Mouse (Mus musculus): ENCODE data around the gene Myl6. TPM values are rescaled to one million over a fixed set of nuclear protein-coding genes. Genes with fewer than 3 reads are reported as not detected.
"Not testable (repeated sequence)": the region's sequence is repeated elsewhere in the genome, so short reads cannot be mapped to it uniquely, and the experiment has no call there.

Myl6 gene
- polyA plus RNA-seq, 1 experiment from 2014 or later, result 958 TPM

GRCm38 (mm10) chr10:128522351-128522750, 28.4 kb upstream of the Myl6 start:
- no peaks in the 10 kb centered on the region for H3K9me3 ChIP-seq
- peaks cover 29% of the 10 kb centered on the region for H3K4me1 ChIP-seq (replicated peaks)
- H3K4me3 ChIP-seq, result no peak overlapping the region
- peaks cover 92% of the 10 kb centered on the region for H3K27me3 ChIP-seq (ENCODE audit: insufficient read depth, poor library complexity, severe bottlenecking)
- 79% methylated on average over 6 of the region's 6 CpGs for WGBS
- H3K27ac ChIP-seq, result no peak overlapping the region
- H3K36me3 ChIP-seq, result peaks cover 22% of the 10 kb centered on the region
- DNase-seq (ENCODE audit: low spot score), result no peak

DNA sequence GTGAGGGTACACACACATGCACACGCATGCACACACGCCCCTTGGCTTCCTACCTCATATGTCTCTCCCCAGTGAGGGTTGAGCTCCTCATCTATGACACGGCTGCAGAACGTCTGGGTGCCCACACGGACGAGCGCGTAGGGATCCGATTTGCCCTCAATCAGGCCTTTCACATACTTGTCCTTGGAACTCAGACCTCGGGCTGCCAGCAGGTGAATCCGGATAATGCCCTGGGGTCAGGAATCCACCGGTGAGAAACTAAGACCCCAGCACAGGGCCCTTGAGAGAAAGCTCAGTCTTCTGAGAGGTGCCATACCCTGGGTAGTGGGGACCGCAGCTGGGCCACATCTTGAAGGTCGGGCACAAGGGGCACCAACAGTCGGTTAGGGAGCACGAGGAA, 26.6 kb upstream of the Myl6 start:
- Histone ChIP-seq H3K4me3 (no peak overlapping the region), H3K27ac (no peak overlapping the region), H3K36me3 (peaks cover 39% of the 10 kb centered on the region), H3K4me1 (replicated peaks) (peaks cover 26% of the 10 kb centered on the region), H3K9me3 (no peaks in the 10 kb centered on the region), H3K27me3 (ENCODE audit: insufficient read depth, poor library complexity, severe bottlenecking) (peaks cover 98% of the 10 kb centered on the region)
- WGBS, result 86% methylated on average over 16 of the region's 16 CpGs
- DNase-seq (ENCODE audit: low spot score), result no peak

DNA sequence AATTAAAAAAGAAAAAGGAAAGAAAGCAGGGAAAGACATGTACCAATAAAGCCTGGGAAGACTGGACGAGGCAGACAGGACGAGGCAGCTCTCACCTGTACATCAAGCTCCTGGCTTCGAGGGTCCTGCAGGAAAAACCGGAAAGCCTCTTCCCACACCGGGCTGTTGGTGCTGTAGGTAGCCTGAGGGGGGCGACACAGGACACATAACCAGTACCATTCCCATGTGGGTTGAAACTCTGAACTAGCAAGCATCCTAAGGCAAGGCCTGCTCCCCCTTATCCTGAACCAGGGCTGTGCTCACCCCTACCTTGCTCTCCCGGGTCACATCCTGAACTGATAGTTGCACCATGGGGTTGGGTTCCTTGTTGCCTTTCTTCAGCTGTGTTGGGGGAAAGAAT, 24.9 kb upstream of the Myl6 start:
- Histone ChIP-seq H3K36me3 (peaks cover 47% of the 10 kb centered on the region), H3K9me3 (no peaks in the 10 kb centered on the region), H3K27ac (no peak overlapping the region), H3K4me3 (no peak overlapping the region), H3K27me3 (ENCODE audit: insufficient read depth, poor library complexity, severe bottlenecking) (peaks cover 93% of the 10 kb centered on the region), H3K4me1 (replicated peaks) (peaks cover 9% of the 10 kb centered on the region)
- no peak for DNase-seq (ENCODE audit: low spot score)
- 74% methylated on average over 7 of the region's 7 CpGs for WGBS

GRCm38 (mm10) chr10:128516677-128517076, 22.7 kb upstream of the Myl6 start:
- Histone ChIP-seq H3K4me3 (peak overlapping the region; percentile 6; the same call in 1 of the 2 replicates), H3K36me3 (peaks cover 53% of the 10 kb centered on the region), H3K27ac (no peak overlapping the region), H3K9me3 (no peaks in the 10 kb centered on the region), H3K4me1 (replicated peaks) (peaks cover 7% of the 10 kb centered on the region), H3K27me3 (ENCODE audit: insufficient read depth, poor library complexity, severe bottlenecking) (peaks cover 80% of the 10 kb centered on the region)
- 14% methylated on average over 6 of the region's 6 CpGs for WGBS
- no peak for DNase-seq (ENCODE audit: low spot score)

DNA sequence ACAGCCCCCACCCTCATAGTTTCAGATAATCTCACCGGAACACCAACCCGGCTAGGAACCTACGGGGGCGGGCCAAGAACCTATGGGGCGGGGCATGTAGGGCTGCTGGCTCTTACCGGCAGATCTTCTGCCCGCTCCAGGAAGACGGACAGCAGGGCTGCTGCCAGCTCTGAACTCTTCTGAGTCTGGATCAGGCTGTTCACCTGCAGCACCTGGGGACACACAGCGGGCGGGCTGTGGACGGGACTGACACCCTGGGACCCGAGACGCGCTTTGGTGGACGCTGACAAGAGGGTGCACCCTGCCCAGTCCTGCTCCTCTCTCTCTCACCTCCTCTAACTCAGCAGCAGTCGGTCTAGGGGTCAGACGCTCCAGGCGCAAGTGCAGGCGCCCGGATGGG, 22.1 kb upstream of the Myl6 start:
- Histone ChIP-seq H3K36me3 (peaks cover 58% of the 10 kb centered on the region), H3K27me3 (ENCODE audit: insufficient read depth, poor library complexity, severe bottlenecking) (peaks cover 73% of the 10 kb centered on the region)
- 7% methylated on average over 20 of the region's 20 CpGs for WGBS

DNA sequence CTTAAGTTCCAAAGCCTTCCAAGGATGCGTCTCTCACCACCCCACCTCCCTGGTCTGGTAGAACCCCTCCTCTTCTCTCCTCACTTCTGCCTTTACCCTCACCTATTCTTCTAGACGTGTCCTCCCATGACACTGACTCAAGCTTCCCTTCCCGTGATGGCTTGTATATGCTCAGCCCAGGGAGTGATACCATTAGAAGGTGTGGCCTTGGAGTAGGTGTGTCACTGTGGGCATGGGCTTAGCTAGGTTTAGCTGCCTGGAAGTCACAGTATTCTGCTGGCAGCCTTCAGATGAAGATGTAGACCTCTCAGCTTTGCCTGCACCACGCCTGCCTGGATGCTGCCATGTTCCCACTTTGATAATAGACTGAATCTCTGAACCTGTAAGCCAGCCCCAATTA, 21.1 kb upstream of the Myl6 start:
- Histone ChIP-seq H3K36me3 (peaks cover 66% of the 10 kb centered on the region), H3K4me3 (no peak overlapping the region), H3K27me3 (ENCODE audit: insufficient read depth, poor library complexity, severe bottlenecking) (peaks cover 65% of the 10 kb centered on the region), H3K27ac (no peak overlapping the region), H3K4me1 (replicated peaks) (peaks cover 7% of the 10 kb centered on the region), H3K9me3 (no peaks in the 10 kb centered on the region)
- WGBS, result 80% methylated on average over 4 of the region's 4 CpGs
- no peak for DNase-seq (ENCODE audit: low spot score)

More for the DNA sequence above, 22.1 kb upstream of the Myl6 start:
- no peak for DNase-seq (ENCODE audit: low spot score)
- H3K27ac ChIP-seq, result no peak overlapping the region
- H3K4me3 ChIP-seq, result peak overlapping the region; percentile 30
- H3K4me1 ChIP-seq (replicated peaks), result peaks cover 7% of the 10 kb centered on the region
- no peaks in the 10 kb centered on the region for H3K9me3 ChIP-seq

- WGBS, result 81% methylated on average over 12 of the region's 12 CpGs
- peaks cover 32% of the 10 kb centered on the region for H3K27me3 ChIP-seq (ENCODE audit: insufficient read depth, poor library complexity, severe bottlenecking)
- peaks cover 7% of the 10 kb centered on the region for H3K4me1 ChIP-seq (replicated peaks)
- no peaks in the 10 kb centered on the region for H3K9me3 ChIP-seq
- H3K4me3 ChIP-seq, result no peak overlapping the region
- no peak overlapping the region for H3K27ac ChIP-seq
- DNase-seq (ENCODE audit: low spot score), result no peak
- H3K36me3 ChIP-seq, result peaks cover 44% of the 10 kb centered on the region
Observed at GRCm38 (mm10) chr10:128511761-128512160, 17.8 kb upstream of the Myl6 start.

DNA sequence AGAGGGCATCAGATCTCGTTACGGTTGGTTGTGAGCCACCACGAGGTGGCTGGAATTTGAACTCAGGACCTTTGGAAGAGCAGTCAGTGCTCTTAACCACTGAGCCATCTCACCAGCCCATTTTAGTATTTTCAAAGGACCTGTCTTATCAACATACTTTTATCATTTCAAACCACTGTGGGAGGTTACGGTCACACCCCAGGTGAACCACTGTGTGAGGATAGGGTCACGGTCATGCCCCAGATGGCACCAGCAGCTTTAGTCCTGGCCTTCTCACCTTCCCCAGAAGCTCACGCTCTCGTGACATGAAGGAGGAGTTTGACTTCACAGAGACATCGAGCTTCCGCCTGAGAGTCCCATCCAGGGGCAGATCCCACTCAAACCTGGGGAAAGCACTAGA, 17.2 kb upstream of the Myl6 start:
- WGBS, result 89% methylated on average over 9 of the region's 9 CpGs
- Histone ChIP-seq H3K9me3 (no peaks in the 10 kb centered on the region), H3K36me3 (peaks cover 40% of the 10 kb centered on the region), H3K27me3 (ENCODE audit: insufficient read depth, poor library complexity, severe bottlenecking) (peaks cover 27% of the 10 kb centered on the region), H3K4me3 (no peak overlapping the region), H3K27ac (no peak overlapping the region), H3K4me1 (replicated peaks) (peaks cover 4% of the 10 kb centered on the region)
- DNase-seq (ENCODE audit: low spot score), result no peak

DNA sequence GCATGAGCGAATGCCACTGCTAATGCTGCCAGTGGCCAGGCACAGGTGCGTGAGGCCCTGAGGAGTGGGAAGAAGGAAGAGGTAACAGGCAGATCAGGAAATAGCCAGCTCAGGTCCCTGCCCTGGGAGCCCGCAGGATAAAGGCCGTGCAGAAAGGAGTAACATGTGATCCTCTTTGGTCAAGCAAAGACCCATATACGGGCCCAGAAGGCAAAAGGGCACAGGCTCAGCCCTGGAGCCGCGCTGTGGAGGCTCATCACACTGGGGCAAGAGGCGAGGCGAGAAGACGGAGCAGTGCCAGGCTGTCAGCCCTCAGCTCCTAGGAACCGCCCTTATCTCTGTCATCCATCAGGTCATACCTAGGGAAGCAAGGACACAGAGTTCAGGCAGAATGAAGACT, 16.4 kb upstream of the Myl6 start:
- H3K9me3 ChIP-seq, result no peaks in the 10 kb centered on the region
- no peaks in the 10 kb centered on the region for H3K4me1 ChIP-seq (replicated peaks)
- 84% methylated on average over 11 of the region's 11 CpGs for WGBS
- H3K27ac ChIP-seq, result no peak overlapping the region
- peaks cover 35% of the 10 kb centered on the region for H3K36me3 ChIP-seq
- no peak for DNase-seq (ENCODE audit: low spot score)
- peaks cover 18% of the 10 kb centered on the region for H3K27me3 ChIP-seq (ENCODE audit: insufficient read depth, poor library complexity, severe bottlenecking)
- H3K4me3 ChIP-seq, result no peak overlapping the region

GRCm38 (mm10) chr10:128509831-128510230, 15.9 kb upstream of the Myl6 start:
- DNase-seq (ENCODE audit: low spot score), result no peak
- Histone ChIP-seq H3K4me3 (no peak overlapping the region), H3K27me3 (ENCODE audit: insufficient read depth, poor library complexity, severe bottlenecking) (peaks cover 13% of the 10 kb centered on the region), H3K4me1 (replicated peaks) (no peaks in the 10 kb centered on the region), H3K36me3 (peaks cover 30% of the 10 kb centered on the region), H3K9me3 (no peaks in the 10 kb centered on the region), H3K27ac (no peak overlapping the region)
- WGBS, result 90% methylated on average over 4 of the region's 4 CpGs

GRCm38 (mm10) chr10:128509203-128509602, 15.3 kb upstream of the Myl6 start:
- no peaks in the 10 kb centered on the region for H3K9me3 ChIP-seq
- H3K27ac ChIP-seq, result no peak overlapping the region
- peaks cover 12% of the 10 kb centered on the region; the same call in 1 of the 2 replicates for H3K27me3 ChIP-seq (ENCODE audit: insufficient read depth, poor library complexity, severe bottlenecking)
- 91% methylated on average over 9 of the region's 9 CpGs for WGBS
- no peak overlapping the region for H3K4me3 ChIP-seq
- H3K36me3 ChIP-seq, result peaks cover 30% of the 10 kb centered on the region
- no peak for DNase-seq (ENCODE audit: low spot score)
- no peaks in the 10 kb centered on the region for H3K4me1 ChIP-seq (replicated peaks)

- H3K9me3 ChIP-seq, result no peaks in the 10 kb centered on the region
- no peak overlapping the region for H3K27ac ChIP-seq
- H3K27me3 ChIP-seq (ENCODE audit: insufficient read depth, poor library complexity, severe bottlenecking), result peaks cover 7% of the 10 kb centered on the region; the same call in 1 of the 2 replicates
- WGBS, result 89% methylated on average over 9 of the region's 9 CpGs
- H3K4me3 ChIP-seq, result no peak overlapping the region
- H3K36me3 ChIP-seq, result peaks cover 30% of the 10 kb centered on the region
- H3K4me1 ChIP-seq (replicated peaks), result no peaks in the 10 kb centered on the region
- DNase-seq (ENCODE audit: low spot score), result no peak
Observed at GRCm38 (mm10) chr10:128508260-128508659, 14.3 kb upstream of the Myl6 start.

DNA sequence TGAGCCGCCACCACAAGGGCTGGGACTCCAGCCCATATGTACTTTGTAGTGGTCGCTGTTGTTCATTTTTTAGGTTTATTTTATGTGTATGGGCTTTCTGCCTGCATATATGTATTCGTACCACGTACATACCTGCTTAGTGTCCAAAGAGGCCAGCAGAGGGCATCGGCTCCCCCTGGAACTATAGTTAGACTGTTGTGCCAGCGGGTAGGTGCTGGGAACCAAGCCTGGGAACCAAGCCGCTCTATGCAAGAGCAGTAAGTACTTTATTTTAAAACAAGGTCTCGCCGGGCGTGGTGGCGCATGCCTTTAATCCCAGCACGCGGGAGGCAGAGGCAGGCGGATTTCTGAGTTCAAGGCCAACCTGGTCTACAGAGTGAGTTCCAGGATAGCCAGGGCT, 12.0 kb upstream of the Myl6 start:
- DNase-seq (ENCODE audit: low spot score), result no peak
- H3K27me3 ChIP-seq (ENCODE audit: insufficient read depth, poor library complexity, severe bottlenecking), result no peaks in the 10 kb centered on the region
- WGBS, result 95% methylated on average over 14 of the region's 14 CpGs
- no peaks in the 10 kb centered on the region for H3K9me3 ChIP-seq
- H3K4me3 ChIP-seq, result no peak overlapping the region
- no peaks in the 10 kb centered on the region for H3K4me1 ChIP-seq (replicated peaks)
- H3K27ac ChIP-seq, result no peak overlapping the region
- H3K36me3 ChIP-seq, result peaks cover 14% of the 10 kb centered on the region; the same call in 1 of the 2 replicates

DNA sequence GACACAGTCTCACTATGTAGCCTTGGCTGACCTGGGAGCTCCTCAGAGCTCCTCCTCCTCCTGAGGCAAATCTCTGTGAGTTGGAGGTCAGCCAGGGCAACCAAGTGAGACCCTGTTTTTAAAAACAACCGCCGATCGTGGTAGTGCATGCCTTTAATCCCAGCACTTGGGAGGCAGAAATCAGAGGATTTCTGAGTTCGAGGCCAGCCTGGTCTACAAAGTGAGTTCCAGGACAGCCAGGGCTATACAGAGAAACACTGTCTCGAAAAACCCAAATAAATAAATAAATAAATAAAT, 11.4 kb upstream of the Myl6 start:
- not testable (repeated sequence) for H3K4me3 ChIP-seq; H3K4me1 ChIP-seq (replicated peaks); H3K27me3 ChIP-seq (ENCODE audit: insufficient read depth, poor library complexity, severe bottlenecking); H3K27ac ChIP-seq; H3K9me3 ChIP-seq; DNase-seq (ENCODE audit: low spot score); H3K36me3 ChIP-seq
- WGBS, result 89% methylated on average over 5 of the region's 5 CpGs

Data from hindbrain, embryonic 10.5 days (tissue).